ENCODE assay signal across 29 mouse cellular contexts in the genomic region with DNA sequence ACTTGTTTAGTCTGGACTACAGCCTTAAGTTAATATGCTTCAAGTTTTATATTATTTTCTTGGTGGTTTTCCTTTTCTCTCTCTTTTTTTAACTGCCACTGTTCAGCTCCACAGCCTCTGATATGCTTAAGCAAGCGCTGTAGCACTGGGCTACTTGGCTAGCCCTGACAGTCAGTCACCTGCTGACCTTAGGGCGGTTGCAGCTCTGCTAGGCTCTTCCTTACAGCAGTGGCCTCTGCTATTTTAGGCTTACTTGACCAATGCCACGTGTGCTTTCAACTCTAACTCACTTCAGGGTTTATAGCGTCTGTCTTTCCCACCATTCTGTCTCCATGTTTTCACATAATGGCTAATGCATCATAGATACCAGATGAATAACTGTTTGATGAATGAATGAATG. TPM values are rescaled to one million over a fixed set of nuclear protein-coding genes. Genes with fewer than 3 reads are reported as not detected.
DNase-seq lines count a peak whose midpoint lies in the region.
"Had no signal": no experiment of that assay in that cellular context is flagged by ENCODE, and none has a peak within 500 bp of the region (broad histone marks: within the 10 kb centered on the region; RNA-seq: fewer than 3 reads in every experiment).

No protein-coding gene starts in this region.

- no peaks in the 10 kb centered on the region for H3K4me1 ChIP-seq in heart, embryonic 10.5 days
- H3K4me1 ChIP-seq: embryonic facial prominence, embryonic 10.5 days; embryonic facial prominence, embryonic 13.5 days; forebrain, embryonic 12.5 days; forebrain, embryonic 15.5 days; heart, embryonic 12.5 days; heart, embryonic 15.5 days; hindbrain, embryonic 10.5 days; hindbrain, embryonic 13.5 days had no signal

- no peaks in the 10 kb centered on the region for H3K9me3 ChIP-seq in heart, embryonic 10.5 days
- H3K9me3 ChIP-seq: embryonic facial prominence, embryonic 10.5 days; embryonic facial prominence, embryonic 13.5 days; forebrain, embryonic 12.5 days; forebrain, embryonic 15.5 days; G1E; heart, embryonic 12.5 days; heart, embryonic 15.5 days; hindbrain, embryonic 10.5 days; hindbrain, embryonic 13.5 days had no signal

- peak; percentile 19 for DNase-seq in adrenal gland, postnatal 14 days
- no peak for DNase-seq in adrenal gland, postnatal 4 days (ENCODE audit: low spot score in 2 of 2)
- DNase-seq in heart, adult 11 months = peak; percentile 33
- no peak for DNase-seq in heart, embryonic 10.5 days (ENCODE audit: low spot score)
- DNase-seq in adipocyte (ENCODE audit: low spot score) = peak; percentile 44
- DNase-seq in ovary, postnatal 14 days (ENCODE audit: low spot score) = no peak
- DNase-seq: adrenal gland, adult 8-10 months; B cell, adult 2 months; cerebellum, adult 11-12 months; cerebellum, adult 8-10 months; cerebellum, postnatal 10 days; cerebellum, postnatal 36 days; embryo, embryonic 11 days; gastrocnemius, postnatal 36 days; heart, postnatal 10 days; heart, postnatal 36 days; kidney, adult 18-20 months had no signal

- H3K36me3 ChIP-seq in heart, embryonic 10.5 days = peaks cover 45% of the 10 kb centered on the region

- no peak overlapping the region for H3K4me3 ChIP-seq in heart, embryonic 10.5 days
- H3K4me3 ChIP-seq: embryonic facial prominence, embryonic 10.5 days; embryonic facial prominence, embryonic 13.5 days; erythroblast, embryonic 14.5 days; forebrain, embryonic 12.5 days; forebrain, embryonic 15.5 days; heart, embryonic 12.5 days; heart, embryonic 15.5 days; hindbrain, embryonic 10.5 days; hindbrain, embryonic 13.5 days had no signal

- 79% methylated on average over 4 of the region's 4 CpGs for WGBS in heart, embryonic 10.5 days

- no peak overlapping the region for H3K27ac ChIP-seq in heart, embryonic 10.5 days
- H3K27ac ChIP-seq: embryonic facial prominence, embryonic 10.5 days; embryonic facial prominence, embryonic 13.5 days; forebrain, embryonic 12.5 days; forebrain, embryonic 15.5 days; heart, embryonic 15.5 days; hindbrain, embryonic 10.5 days; hindbrain, embryonic 13.5 days had no signal

- no peaks in the 10 kb centered on the region for H3K27me3 ChIP-seq in heart, embryonic 10.5 days (ENCODE audit: insufficient read depth, poor library complexity, severe bottlenecking)
- H3K27me3 ChIP-seq: CH12.LX; embryonic facial prominence, embryonic 13.5 days; forebrain, embryonic 12.5 days; forebrain, embryonic 15.5 days; heart, embryonic 12.5 days; heart, embryonic 15.5 days; hindbrain, embryonic 13.5 days; Patski had no signal

RNA-seq across cellular contexts. Expression of a gene that starts 10.8 kb away (rescaled TPM):
- total RNA-seq in adrenal gland, postnatal 14 days (2021) = 43.1 and 51.2 TPM in 2 replicates
- total RNA-seq in adrenal gland, postnatal 4 days (2021) = 10 to 100 TPM; 40.0 to 48.6 TPM
- polyA plus RNA-seq in heart, embryonic 10.5 days (2016; fragmentation: Nextera tagmentation; extraction: Ambion mirVana) = 63.1 and 68.0 TPM in 2 replicates

RNA-seq across cellular contexts. Expression of a gene that starts 10.8 kb away (rescaled TPM):
- total RNA-seq in adrenal gland, postnatal 14 days (2021) = 62.1 and 76.6 TPM in 2 replicates
- 10 to 100 TPM; 83.4 to 84.8 TPM for total RNA-seq in adrenal gland, postnatal 4 days (2021)
- 84.3 and 85.2 TPM in 2 replicates for polyA plus RNA-seq in heart, embryonic 10.5 days (2016; fragmentation: Nextera tagmentation; extraction: Ambion mirVana)

Comparison
In these comparisons a context has a peak if more than half of its experiments do, and no peak if none do; other contexts are left out.
1. DNase-seq: peak in adrenal gland, postnatal 14 days (single experiment), heart, adult 11 months (single experiment) and adipocyte (single experiment); none in adrenal gland, postnatal 4 days (0 of 2), heart, embryonic 10.5 days (single experiment) and ovary, postnatal 14 days (single experiment).